Mouse (Mus musculus) urinary bladder, adult 18-20 months (tissue): ENCODE measurements around the gene Nfia.
A peak's percentile ranks its signal among the peaks of the same experiment; 100 is the strongest.

ENCODE experiments used
- DNase-seq, 2 experiments: peaks; one replicate each; pipeline ENCODE4 v3.0.0; 2022; ENCODE audit warnings: low spot score in 2 of 2, mixed read lengths in 2 of 2

Gene Nfia

DNA sequence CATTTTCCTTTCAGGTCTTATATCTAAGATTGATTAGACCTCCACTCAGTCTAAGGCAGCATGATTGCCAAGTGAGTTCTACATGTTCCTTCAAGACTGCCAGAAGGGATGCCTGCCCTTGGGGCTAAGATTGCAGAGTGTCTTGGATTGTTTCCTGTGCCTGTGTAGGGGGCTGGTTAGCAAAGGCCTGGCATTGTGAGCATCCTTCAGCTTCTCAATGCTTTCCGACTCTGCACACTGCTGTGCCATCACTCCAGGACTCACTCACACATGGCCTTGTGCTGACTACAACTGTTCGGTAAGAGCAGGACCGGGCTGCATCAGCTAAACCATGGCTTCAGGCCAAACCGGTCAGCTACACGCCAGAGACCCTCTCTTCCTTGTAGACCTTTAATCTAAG is 229.7 kb downstream of the Nfia start:
- no peak for DNase-seq

DNA sequence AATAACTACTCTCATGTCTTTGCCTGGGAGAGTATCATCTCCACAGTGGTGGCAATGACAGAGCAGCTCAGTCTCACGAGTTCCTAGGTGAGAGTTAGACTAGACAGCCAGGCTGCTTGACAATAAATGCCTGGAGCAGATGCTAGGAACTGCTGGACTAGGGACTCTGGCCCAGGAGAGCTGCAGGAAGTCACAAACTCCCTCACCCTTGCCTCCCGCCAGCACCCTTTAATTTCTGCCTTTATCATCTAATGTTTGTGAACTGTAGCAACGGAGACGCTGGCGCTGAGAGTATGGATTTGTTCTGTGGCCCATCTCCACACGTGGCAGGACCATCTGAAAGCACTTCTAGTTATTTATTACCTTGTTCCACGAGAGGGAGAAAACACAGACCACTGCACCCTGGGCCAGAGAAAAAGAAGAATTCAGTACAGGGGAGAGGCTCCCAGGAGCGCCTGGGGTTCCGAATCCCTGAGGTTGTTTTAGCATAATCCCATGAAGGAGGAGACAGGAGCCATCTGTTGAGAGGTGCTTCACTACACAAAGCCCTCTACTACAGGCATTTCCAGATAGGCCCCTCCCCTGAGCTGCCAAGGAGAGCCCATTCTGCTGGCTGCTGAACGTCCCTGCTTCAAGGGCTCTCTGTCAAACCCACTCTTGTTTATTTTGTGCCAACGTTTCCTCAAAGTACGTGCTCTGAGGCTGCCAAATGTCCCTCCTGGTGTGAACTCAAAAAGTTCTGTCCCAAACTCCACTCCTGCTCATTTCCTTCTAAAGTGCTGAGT is 231.0 kb downstream of the Nfia start:
- peak in 1 of 2 experiments; percentile 12 for DNase-seq

DNA sequence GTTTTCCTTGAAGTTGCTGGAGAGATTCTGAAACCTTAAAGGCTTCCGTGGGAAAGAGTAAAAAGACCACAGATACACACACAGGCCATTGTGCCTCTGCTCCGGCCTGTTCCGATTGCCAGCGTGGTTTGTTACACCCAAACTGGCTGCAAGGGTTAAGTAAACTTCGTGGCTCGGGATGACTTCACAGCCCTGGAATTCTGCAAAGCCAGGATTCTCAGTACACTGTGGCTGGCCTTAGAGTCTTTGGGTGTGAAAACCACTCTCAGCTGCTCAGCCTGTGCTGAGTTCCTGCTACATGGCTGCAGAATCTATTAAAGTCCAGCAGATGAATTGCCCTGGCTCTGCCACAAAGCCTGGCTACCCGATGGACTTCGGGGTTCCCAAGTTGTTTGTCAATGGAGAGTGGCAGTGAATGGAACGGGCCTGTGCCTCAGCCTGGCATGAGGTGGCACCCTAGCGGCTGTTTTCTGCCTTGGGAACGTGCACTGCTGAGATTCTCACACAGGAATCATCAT is 231.6 kb downstream of the Nfia start:
- peak; percentile 53 to 54 for DNase-seq

DNA sequence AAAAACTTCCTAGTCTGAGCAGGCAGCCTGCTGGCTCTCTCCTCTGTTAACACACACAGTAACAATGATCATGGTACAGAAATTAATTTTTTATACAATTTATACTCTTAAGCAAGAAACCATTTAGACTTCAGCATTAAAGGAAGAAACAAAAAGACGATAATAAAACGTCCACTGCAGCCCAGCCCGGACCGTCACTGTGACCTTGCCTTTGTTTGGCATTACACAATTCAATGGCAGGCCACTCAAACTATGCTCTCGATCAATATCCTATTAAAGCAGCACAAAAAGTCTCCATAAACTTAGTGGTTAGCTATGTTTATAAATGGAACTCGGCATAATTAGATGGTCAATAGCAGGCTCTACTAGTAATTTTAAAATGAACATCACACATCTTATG is 232.5 kb downstream of the Nfia start:
- no peak for DNase-seq

DNA sequence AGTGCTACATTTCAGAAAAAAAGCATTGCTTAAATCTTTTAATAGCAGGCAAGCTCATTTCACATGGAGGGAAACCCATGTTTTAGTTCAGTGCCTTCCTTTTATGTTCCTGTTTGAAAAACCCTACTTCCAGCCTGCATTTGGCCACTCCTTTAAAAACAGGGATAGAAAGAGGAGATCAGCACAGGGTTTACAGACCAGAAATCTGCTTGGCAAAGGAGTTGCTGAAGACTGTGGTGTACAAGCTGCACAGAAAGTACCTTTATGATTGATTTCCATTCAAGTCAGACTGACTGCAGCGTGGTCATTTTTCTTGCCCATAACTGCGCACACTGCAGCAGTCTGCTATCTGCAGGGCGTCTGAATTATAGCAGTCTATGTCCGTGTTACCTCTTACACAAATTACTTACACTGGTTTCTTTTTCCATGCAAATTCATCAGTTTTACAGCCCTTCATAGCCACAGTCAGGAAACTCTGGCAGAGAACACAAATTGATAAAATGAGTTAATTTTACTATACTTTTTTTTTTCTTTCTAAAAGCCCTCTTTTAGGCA is 236.4 kb downstream of the Nfia start:
- no peak for DNase-seq

DNA sequence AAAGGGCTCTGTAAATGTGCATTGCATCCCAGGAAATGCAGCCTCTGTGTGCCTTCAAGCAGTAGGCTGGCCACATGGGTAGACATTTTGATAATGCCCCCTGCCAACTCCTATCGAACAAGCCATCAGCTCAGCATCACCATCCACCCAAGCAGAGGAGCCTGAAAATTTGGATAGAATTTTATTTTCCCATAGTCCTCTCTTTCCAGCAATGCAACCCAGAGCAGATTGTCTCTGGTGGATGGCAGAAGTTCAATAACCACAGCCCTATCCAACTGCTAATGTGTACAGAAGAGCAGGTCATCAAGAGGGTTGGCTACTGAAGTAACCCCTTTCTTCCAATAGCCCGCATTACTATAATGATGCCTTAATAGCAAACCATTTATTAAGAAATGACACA is 237.4 kb downstream of the Nfia start:
- no peak for DNase-seq

DNA sequence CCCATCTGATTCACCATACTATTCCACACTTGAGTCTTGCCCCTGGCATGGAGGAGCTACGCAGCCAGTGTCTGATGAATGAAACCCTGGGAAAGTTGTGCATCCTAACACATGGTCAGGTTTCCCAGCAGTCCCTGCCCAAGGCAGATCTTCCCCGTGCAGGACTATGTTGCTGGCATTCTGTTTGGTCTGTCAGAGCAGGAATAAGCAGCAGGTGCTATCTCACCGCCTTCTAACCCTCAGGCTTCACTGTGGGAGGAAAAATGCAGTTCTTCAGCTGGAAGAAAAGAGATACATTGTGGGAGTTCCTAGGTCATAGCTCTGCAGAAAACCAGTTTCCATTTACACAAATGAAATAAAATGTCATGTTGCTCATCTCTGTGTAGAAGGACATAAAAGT is 247.3 kb downstream of the Nfia start:
- no peak for DNase-seq

DNA sequence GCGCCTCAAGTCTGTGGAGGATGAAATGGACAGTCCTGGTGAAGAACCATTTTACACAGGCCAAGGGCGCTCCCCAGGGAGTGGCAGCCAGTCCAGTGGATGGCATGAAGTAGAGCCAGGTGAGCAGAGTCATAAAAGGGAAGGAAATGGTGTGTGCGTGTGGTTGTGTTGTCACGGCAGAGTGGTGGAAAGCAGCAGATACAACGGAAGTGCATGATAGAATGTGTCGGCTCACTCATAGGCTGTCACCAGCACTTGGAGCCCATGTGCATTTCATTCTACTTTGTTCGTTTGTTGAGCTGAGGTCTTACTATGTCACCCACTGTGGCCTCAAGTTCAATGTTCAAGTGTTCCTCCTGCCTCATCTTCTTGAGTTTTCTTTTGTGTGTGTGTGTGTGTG is 248.3 kb downstream of the Nfia start:
- DNase-seq = no peak

DNA sequence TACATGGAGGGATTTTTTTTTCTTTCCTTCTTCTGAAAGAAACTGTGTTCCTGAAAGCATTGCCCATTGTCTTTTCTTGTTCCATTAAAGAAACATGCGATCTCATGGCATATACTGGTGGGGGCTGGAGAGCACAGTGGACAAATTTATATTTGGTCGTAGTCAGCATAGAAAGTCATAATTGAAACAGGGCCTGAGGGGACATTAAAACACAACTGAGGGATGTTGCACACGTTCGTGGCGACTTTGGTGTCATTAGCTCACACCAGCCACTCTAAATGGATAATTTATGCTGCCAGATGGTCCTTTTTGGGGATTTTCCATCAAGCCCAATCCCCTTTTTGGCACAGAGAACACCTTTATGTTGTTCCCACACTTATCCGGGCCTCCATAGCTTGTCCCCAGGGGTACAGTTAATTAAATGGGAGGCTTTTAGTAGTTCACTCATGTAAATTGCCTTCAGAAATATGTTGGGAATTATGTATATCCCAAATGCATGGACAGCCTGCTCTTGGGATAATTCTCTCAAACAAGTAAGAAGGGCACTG is 250.8 kb downstream of the Nfia start:
- DNase-seq = no peak

DNA sequence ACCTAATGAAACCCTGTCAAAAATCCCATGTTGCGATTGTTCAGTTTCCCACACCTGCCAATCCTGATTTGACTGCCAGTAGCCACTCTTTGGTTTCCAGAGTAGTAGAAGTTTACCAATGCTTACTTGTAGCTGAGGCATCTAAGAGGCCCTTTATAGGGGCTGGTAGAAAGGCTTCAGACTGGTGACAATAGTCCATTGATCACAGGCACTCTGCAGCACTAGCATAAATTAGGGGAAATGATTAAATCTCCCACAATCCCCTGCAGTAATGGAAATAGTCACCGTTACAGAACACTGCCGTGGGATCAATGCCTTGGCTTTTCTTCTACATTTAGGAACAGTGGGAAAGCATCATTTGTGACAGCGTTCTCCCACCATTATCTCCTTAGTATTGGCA is 254.9 kb downstream of the Nfia start:
- DNase-seq = no peak

DNA sequence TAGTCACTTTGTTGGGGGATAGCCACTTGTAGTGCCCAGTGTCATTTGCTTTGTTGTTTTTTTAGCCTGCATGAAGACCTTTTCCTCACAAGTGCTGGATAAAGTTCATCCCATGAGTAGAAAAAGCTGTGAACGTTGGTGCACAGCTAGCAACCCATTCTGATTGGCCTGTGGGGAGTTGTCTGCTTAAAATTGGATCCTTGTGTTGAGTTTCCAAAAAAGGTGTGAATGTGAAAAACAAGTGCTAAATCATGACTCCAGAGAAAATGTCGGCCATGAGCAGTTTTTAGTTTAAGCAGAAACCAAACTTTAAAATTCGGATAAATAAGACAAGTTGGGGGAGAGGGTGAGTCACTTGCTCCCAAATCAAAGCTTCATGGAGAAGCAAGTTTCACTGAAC is 259.3 kb downstream of the Nfia start:
- no peak for DNase-seq

DNA sequence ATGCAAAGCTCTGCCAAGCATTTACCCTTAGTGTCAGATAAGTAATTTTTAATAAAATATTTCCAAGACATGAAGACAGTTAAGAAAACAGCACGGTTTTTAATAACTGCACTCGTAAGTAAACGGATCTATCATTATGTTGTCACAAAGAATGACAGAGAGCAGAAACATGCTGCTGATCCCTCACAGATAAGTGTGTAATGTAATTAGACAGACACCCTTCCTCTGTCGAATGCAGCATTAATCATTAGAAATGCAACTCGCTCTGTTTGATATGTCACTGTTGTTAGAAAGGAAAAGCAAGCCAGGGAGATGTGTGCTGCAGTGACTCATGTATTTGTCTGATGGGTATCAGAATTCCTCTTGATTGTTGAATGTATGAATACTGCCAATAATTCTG is 259.8 kb downstream of the Nfia start:
- DNase-seq = no peak

DNA sequence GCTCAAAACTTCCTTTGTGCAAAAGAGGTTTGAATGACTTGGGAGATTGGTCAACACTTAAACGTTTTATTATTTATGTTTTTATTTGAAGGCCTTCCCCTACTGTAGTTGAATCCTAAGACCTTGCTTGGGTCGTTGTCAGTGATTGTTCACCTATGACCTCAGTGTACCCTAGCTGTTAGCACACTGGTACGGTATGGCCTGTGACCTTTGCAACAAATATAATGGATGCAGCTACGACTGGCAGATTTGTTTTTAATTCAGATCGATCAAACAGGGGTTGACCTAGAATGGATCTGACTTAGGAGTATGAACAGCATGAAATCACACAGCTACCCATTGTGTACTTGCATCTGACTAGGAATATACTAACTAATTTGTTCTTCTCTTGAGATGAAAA is 266.6 kb downstream of the Nfia start:
- DNase-seq = no peak

DNA sequence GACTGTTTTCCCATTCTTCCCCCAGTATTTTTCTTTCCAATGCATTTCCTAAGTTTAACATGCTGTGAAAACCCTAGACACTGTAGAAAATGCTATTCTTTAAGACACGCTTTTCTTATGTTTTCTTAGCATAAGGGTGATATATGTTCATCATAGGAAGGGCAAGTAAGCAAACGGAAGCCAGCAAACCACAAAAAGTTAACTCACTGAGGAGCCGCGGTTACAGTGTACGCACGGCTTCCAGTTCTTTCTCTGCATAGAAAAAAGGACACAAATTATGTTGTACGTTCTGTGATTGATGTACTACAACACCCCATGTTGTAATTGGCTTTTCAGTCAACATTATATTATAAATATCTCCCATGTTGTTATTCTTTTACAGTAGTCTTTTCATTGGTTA is 267.6 kb downstream of the Nfia start:
- DNase-seq = no peak

DNA sequence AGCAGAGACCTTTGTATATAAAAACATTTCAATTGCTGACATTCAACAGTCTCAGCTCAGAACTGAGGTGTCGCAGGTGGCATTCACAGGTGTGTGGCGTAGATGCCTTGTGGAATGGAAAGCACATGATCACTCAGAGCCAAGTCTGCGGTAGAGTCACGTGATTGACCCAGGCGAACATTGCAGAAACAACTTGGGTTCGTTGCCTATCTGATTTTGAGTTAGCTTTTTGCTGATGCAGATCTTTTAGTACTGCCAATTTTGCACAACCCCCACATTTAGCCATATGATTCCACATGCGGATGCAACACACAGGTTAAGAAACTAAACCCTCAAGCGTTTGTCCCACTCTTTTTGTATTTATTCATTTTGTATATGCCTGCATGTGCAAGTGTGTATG is 272.1 kb downstream of the Nfia start:
- no peak for DNase-seq

DNA sequence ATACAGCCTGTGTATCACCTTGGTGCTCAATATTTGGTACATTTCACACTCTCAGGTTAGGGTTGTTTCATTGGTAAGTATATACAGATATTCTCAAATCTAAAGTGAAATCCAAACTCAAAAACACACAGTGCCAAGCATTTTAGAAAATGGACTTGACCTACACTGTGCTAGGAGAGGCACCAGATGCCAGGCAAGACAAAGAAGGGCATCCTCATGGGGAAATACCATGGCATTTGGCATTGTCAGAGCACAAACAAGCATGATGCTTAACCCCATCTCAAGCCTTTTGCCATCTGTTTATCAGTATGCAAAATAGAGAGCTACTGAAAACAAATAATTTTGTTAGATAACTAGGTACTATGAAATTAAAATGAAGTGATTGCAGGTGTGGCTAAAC is 274.8 kb downstream of the Nfia start:
- DNase-seq = no peak

DNA sequence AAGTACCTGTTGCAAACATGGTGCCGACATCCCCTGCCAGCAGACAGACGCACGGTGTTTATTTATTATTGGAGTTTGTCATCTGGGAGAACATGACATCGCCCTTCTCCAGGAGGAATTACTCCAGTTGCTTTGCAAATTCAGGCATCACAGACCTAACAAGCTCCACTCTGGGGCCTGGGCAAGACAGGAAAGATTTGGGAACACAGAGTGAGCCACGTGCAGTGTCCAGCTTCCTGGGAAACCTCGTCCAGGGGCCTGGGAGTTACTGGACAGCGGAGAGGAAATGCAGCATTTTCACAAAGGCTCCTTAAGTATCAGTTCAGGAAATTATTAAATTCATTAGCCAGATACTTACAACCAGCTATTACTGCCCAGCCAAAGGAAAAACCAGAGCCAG is 277.1 kb downstream of the Nfia start:
- no peak for DNase-seq

DNA sequence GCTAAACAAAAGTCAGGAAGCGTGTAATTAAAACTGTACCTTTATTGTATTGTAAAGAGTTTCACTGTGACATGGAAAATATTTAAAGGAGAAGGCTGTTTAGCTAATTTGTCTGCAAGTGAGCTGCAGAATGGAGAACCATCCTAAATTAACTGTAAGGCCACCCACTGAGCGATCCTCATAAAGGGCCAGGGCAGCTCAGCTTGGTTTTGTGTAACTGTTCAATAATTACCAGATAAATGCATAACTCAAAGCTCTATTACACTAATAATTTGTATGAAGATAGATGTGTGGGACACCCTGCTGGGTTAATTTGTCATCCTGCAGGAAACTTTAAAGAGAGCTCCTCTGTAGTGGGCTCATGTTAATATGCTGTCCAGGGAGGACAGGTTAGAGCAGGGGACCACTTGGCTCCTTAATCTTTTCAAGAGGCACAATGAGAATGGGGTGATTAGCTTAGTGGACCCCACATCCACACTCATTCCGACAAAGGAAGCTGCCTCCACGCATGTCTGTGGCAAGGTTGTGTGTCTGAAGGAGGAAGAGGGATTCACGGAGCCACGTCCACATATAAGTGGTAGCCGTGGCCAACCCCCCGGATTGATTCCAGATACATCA is 277.6 kb downstream of the Nfia start:
- DNase-seq = no peak

DNA sequence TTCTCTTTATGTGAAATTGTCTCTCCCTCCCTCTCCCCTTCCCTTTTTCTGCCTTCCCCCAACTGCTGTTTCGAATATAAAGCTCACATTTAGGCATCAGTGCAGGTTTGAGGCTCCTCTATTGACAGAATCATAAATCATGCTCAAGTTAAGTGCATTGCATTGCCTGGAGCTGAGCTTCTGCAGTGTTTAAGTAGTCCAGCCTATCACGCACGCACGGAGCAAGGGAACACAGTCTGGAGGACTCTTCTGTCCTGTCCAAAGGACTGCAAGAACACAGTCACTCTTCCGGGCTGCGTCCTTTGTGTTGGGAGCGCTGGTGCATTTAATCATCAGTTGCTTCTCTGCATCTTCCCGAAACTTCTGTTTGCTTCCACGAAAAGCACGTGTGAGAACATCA is 278.2 kb downstream of the Nfia start:
- DNase-seq = no peak

DNA sequence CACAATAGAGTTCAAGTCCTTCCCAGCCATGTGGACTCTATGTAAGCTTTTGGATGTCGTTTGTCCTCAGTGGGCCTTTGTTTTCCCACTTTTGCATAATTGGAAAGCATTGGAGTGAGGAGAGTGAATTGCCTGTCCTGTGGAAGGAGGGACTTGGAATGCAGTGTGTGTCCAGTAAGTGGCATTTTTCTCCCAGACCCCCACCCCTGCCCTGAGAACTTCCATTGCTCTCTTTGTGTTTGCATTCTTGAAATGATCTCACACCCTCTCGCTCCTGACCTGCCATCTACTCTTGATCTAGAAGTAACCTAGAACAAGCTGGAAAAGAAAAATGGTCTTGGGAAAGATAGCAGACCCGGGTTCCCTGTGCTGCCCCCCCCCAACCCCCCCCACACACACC is 278.8 kb downstream of the Nfia start:
- DNase-seq = no peak

DNA sequence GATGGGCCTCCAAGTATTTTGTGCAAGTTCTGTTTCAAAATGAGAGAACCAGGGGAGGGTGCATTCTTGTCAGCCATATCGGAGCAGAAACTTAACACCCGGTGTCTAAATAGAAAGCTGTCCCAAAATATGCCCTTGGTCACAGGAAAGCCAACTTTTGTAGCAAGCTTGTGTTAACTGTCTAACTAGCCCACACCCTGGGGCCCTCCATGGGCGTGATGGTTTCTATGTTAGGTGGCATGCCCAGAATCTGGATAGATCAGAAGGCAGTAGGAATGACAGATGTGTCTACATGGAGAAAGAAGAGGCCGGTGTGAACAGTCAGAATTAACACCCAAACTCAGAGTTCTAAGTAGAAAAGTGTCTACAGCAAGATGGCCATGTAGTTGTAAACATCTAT is 282.5 kb downstream of the Nfia start:
- DNase-seq = no peak

DNA sequence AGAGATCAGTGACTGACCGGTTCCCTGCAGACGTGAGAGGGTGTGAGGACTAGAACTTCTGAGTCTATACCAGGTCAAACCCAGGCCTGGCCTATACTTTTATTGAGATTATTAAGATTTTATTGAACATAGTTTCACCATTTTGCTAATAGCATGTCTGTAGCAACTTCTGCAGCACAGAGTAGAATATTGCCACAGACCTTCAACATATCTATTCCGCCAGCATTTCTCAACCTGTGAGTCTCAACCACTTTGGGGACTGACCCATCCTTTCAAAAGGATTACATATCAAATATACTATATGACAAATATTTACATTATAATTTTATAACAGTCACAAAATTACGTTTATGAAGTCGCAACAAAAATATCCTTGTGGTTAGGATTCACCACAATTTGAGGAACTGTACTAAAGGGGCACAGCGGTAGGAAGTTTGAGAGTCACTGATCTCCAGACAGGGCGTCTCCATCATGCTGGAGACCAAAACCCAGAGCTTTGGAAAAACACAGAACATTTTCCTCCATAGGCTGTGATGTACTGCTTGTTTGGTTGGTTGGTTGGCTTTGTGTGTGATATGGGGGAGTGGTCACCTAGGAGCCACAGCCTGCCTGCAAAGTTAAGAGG is 284.0 kb downstream of the Nfia start:
- DNase-seq = no peak
